ENCODE assay signal across 13 mouse cellular contexts in the genomic region with DNA sequence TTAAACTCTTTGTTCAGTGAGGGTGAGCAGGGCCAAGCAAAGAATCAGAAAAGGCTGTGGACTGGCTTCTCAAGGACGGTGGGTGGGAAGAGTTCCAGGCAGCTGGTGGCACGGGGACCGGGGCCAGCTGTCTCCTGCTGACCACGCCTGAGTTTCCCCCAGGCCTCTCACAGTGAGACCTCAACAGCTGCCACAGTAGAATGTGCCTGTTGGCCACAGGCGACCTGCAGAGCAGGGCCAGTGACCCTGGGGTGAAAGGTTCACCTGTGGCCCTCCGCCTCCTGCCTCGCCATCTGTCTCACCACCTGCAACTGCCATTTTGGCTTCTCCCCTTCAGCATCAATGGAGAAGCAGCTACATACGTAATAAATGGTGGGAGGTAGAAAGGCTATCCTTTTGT. TPM values are rescaled to one million over a fixed set of nuclear protein-coding genes. Genes with fewer than 3 reads are reported as not detected.
A peak's percentile ranks its signal among the peaks of the same experiment; 100 is the strongest.
DNase-seq lines count a peak whose midpoint lies in the region; ATAC-seq lines count a peak whose summit lies in the region.
"Had no signal": no experiment of that assay in that cellular context is flagged by ENCODE, and none has a peak within 500 bp of the region (broad histone marks: within the 10 kb centered on the region; RNA-seq: fewer than 3 reads in every experiment).

No protein-coding gene starts in this region.

- ATAC-seq in erythroid progenitor cell, adult 5-6 weeks (replicated peaks; ENCODE audit: low FRiP score, poor library complexity, severe bottlenecking), result no peak
- ATAC-seq: forebrain, embryonic 14.5 days; lung, postnatal 0 days had no signal

- DNase-seq in gastrocnemius, postnatal 10 days, result peak; percentile 49
- no peak for DNase-seq in gastrocnemius, adult 8-10 months (ENCODE audit: low spot score in 2 of 2)
- peak; percentile 79 for DNase-seq in brain, adult 2 months (ENCODE audit: low read depth, low spot score)
- DNase-seq in cerebellum, adult 9-11 months, result peak; percentile 81
- DNase-seq in mesoderm, embryonic 11.5 days (ENCODE audit: low read depth, low spot score), result peak; percentile 58
- DNase-seq in left cerebral cortex, adult 11 months (ENCODE audit: low spot score), result no peak
- DNase-seq in spleen, postnatal 36 days (ENCODE audit: low spot score in 2 of 2), result no peak
- DNase-seq: kidney, adult 2 months; layer of hippocampus, postnatal 36 days; midbrain, embryonic 14.5 days had no signal

RNA-seq across cellular contexts. Expression of a gene that starts 35.1 kb away (rescaled TPM):
- 1 to 10 TPM; 4.9 to 5.4 TPM for total RNA-seq in gastrocnemius, postnatal 10 days (2021)
- total RNA-seq in gastrocnemius, adult 8-10 months (2022), result 1 to 10 TPM; 1.1 to 4.7 (median 1.7) TPM
- total RNA-seq in erythroid progenitor cell, adult 5-6 weeks (2015; ENCODE audit: low replicate concordance), result not detected in 2 replicates
- 0.77 TPM in 1 of 2 replicates, not detected in the other for total RNA-seq in erythroid progenitor cell, adult 5-6 weeks (2017; ENCODE audit: low replicate concordance)

Comparison
In these comparisons a context has a peak if more than half of its experiments do, and no peak if none do; other contexts are left out.
1. DNase-seq: peak in gastrocnemius, postnatal 10 days (single experiment), brain, adult 2 months (single experiment), cerebellum, adult 9-11 months (single experiment) and mesoderm, embryonic 11.5 days (single experiment); none in gastrocnemius, adult 8-10 months (0 of 2), left cerebral cortex, adult 11 months (single experiment) and spleen, postnatal 36 days (0 of 2).